10 mouse cellular contexts compared by ENCODE assay signal in the genomic region with DNA sequence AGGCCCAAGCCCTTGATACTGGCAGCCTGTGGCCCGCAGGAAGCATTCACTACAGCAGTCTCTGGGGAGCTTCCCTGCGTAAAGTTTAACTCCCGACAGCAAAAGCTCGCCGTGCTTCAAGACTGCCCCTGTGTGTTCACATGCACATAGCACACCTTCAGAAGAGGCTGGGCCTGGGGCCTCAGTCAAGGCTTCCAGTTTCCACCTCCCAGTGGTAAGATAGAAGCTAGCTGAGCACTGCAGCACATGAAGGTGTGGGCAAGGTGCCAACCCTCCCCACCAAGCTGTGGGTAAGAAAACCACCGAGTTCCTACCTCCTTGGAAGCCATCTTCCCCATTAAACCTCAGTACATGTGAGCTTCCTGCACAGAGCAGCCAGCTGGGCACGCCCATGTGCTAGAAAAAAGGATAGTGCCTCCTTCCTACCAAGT. TPM values are rescaled to one million over a fixed set of nuclear protein-coding genes. Genes with fewer than 3 reads are reported as not detected.
DNase-seq lines count a peak whose midpoint lies in the region; ATAC-seq and TF ChIP-seq lines count a peak whose summit lies in the region.
"Had no signal": no experiment of that assay in that cellular context is flagged by ENCODE, and none has a peak within 500 bp of the region (broad histone marks: within the 10 kb centered on the region; RNA-seq: fewer than 3 reads in every experiment).

No protein-coding gene starts in this region.

- ATAC-seq in forebrain, embryonic 14.5 days: no peak
- no peak for ATAC-seq in forebrain, embryonic 16.5 days
- ATAC-seq in midbrain, embryonic 14.5 days (ENCODE audit: low FRiP score, low TSS enrichment): no peak
- ATAC-seq in midbrain, embryonic 13.5 days: no peak
- ATAC-seq in megakaryocyte progenitor cell, adult 5-6 weeks (replicated peaks; ENCODE audit: poor library complexity): peak; percentile 64

- peak; percentile 37; the same call in 1 of the 2 replicates for TF ChIP-seq CTCF in embryonic fibroblast, embryonic 13.5 days (IDR thresholded peaks at IDR 0.05; ENCODE audit: borderline replicate concordance, insufficient read depth, low read length)

- H3K36me3 ChIP-seq in forebrain, embryonic 14.5 days (ENCODE audit: control insufficient read depth, insufficient read depth, low read length): peaks cover 77% of the 10 kb centered on the region
- peaks cover 17% of the 10 kb centered on the region for H3K36me3 ChIP-seq in forebrain, embryonic 16.5 days (ENCODE audit: control insufficient read depth, insufficient read depth)
- H3K36me3 ChIP-seq in midbrain, embryonic 14.5 days (ENCODE audit: control insufficient read depth, insufficient read depth, low read length): peaks cover 76% of the 10 kb centered on the region
- H3K36me3 ChIP-seq in midbrain, embryonic 13.5 days: peaks cover 81% of the 10 kb centered on the region

- no peak overlapping the region for H3K4me3 ChIP-seq in forebrain, embryonic 14.5 days (ENCODE audit: low read depth, low read length)
- no peak overlapping the region for H3K4me3 ChIP-seq in forebrain, embryonic 16.5 days (replicated peaks; ENCODE audit: low read length)
- no peak overlapping the region for H3K4me3 ChIP-seq in midbrain, embryonic 14.5 days (replicated peaks; ENCODE audit: low read depth, low read length)
- H3K4me3 ChIP-seq in midbrain, embryonic 13.5 days (replicated peaks): no peak overlapping the region
- H3K4me3 ChIP-seq in embryonic fibroblast, embryonic 13.5 days (ENCODE audit: insufficient read depth, low read length): no peak overlapping the region
- H3K4me3 ChIP-seq: heart, embryonic 13.5 days; neural tube, embryonic 13.5 days had no signal

- no peaks in the 10 kb centered on the region for H3K27me3 ChIP-seq in forebrain, embryonic 14.5 days (replicated peaks; ENCODE audit: control insufficient read depth, insufficient read depth, low read length)
- no peaks in the 10 kb centered on the region for H3K27me3 ChIP-seq in forebrain, embryonic 16.5 days (replicated peaks; ENCODE audit: control insufficient read depth, insufficient read depth, low read length)
- no peaks in the 10 kb centered on the region for H3K27me3 ChIP-seq in midbrain, embryonic 14.5 days (ENCODE audit: control insufficient read depth, insufficient read depth, low read length)
- no peaks in the 10 kb centered on the region for H3K27me3 ChIP-seq in midbrain, embryonic 13.5 days
- H3K27me3 ChIP-seq: heart, embryonic 13.5 days; neural tube, embryonic 13.5 days had no signal

- TF ChIP-seq POLR2A in embryonic fibroblast, embryonic 13.5 days (IDR thresholded peaks at IDR 0.05; ENCODE audit: low read depth, low read length): no peak

- WGBS in forebrain, embryonic 14.5 days: 71% methylated on average over 7 of the region's 7 CpGs
- WGBS in forebrain, embryonic 16.5 days: 60% methylated on average over 7 of the region's 7 CpGs
- 65% methylated on average over 7 of the region's 7 CpGs for WGBS in midbrain, embryonic 14.5 days
- 73% methylated on average over 7 of the region's 7 CpGs for WGBS in midbrain, embryonic 13.5 days

- no peak overlapping the region for H3K4me2 ChIP-seq in forebrain, embryonic 14.5 days (ENCODE audit: low read length)
- no peak overlapping the region for H3K4me2 ChIP-seq in forebrain, embryonic 16.5 days (ENCODE audit: low read length)
- H3K4me2 ChIP-seq in midbrain, embryonic 14.5 days (ENCODE audit: low read length): no peak overlapping the region
- H3K4me2 ChIP-seq in midbrain, embryonic 13.5 days (replicated peaks): no peak overlapping the region
- H3K4me2 ChIP-seq: heart, embryonic 13.5 days; neural tube, embryonic 13.5 days had no signal

- H3K9me3 ChIP-seq in forebrain, embryonic 14.5 days (replicated peaks; ENCODE audit: control insufficient read depth, low read length): no peaks in the 10 kb centered on the region
- no peaks in the 10 kb centered on the region for H3K9me3 ChIP-seq in forebrain, embryonic 16.5 days (ENCODE audit: control insufficient read depth, low read length)
- H3K9me3 ChIP-seq in midbrain, embryonic 14.5 days (ENCODE audit: control insufficient read depth, low read length): no peaks in the 10 kb centered on the region
- no peaks in the 10 kb centered on the region for H3K9me3 ChIP-seq in midbrain, embryonic 13.5 days
- H3K9me3 ChIP-seq: heart, embryonic 13.5 days; neural tube, embryonic 13.5 days had no signal

- H3K9ac ChIP-seq in forebrain, embryonic 14.5 days (ENCODE audit: low read length): no peak overlapping the region
- no peak overlapping the region for H3K9ac ChIP-seq in forebrain, embryonic 16.5 days (replicated peaks; ENCODE audit: low read depth, low read length)
- no peak overlapping the region for H3K9ac ChIP-seq in midbrain, embryonic 14.5 days (replicated peaks; ENCODE audit: low read length)
- no peak overlapping the region for H3K9ac ChIP-seq in midbrain, embryonic 13.5 days (replicated peaks)
- H3K9ac ChIP-seq: heart, embryonic 13.5 days; neural tube, embryonic 13.5 days had no signal

- no peak overlapping the region for H3K27ac ChIP-seq in forebrain, embryonic 14.5 days (ENCODE audit: low read depth, low read length)
- no peak overlapping the region for H3K27ac ChIP-seq in forebrain, embryonic 16.5 days (ENCODE audit: low read length)
- H3K27ac ChIP-seq in midbrain, embryonic 14.5 days (replicated peaks; ENCODE audit: low read depth, low read length): no peak overlapping the region
- H3K27ac ChIP-seq in midbrain, embryonic 13.5 days: no peak overlapping the region
- H3K27ac ChIP-seq in embryonic fibroblast, embryonic 13.5 days (ENCODE audit: insufficient read depth, low read length): no peak overlapping the region
- H3K27ac ChIP-seq: heart, embryonic 13.5 days; neural tube, embryonic 13.5 days had no signal

- DNase-seq in forebrain, embryonic 14.5 days (ENCODE audit: low spot score): peak; percentile 23
- DNase-seq in midbrain, embryonic 14.5 days: peak; percentile 40
- peak; percentile 71 for DNase-seq in thymus, postnatal 25 days
- no peak for DNase-seq in adrenal gland, adult 8-10 months

- H3K4me1 ChIP-seq in forebrain, embryonic 14.5 days (ENCODE audit: control insufficient read depth, insufficient read depth, low read length): no peaks in the 10 kb centered on the region
- no peaks in the 10 kb centered on the region for H3K4me1 ChIP-seq in forebrain, embryonic 16.5 days (replicated peaks; ENCODE audit: control insufficient read depth, insufficient read depth, low read length)
- no peaks in the 10 kb centered on the region for H3K4me1 ChIP-seq in midbrain, embryonic 14.5 days (ENCODE audit: control insufficient read depth, insufficient read depth, low read length)
- H3K4me1 ChIP-seq in midbrain, embryonic 13.5 days (replicated peaks): no peaks in the 10 kb centered on the region
- peaks cover 11% of the 10 kb centered on the region for H3K4me1 ChIP-seq in embryonic fibroblast, embryonic 13.5 days (ENCODE audit: control insufficient read depth, insufficient read depth, low read length)

RNA-seq across cellular contexts. Expression of gene Jmjd4, which starts 24.2 kb away (rescaled TPM):
- polyA plus RNA-seq in forebrain, embryonic 14.5 days (2014; fragmentation: Nextera tagmentation; extraction: Ambion mirVana): 12.0 and 12.4 TPM in 2 replicates
- polyA plus RNA-seq in forebrain, embryonic 16.5 days (2015; fragmentation: Nextera tagmentation; extraction: Ambion mirVana): 11.8 and 14.1 TPM in 2 replicates
- 15.4 and 16.6 TPM in 2 replicates for polyA plus RNA-seq in midbrain, embryonic 14.5 days (2014; fragmentation: Nextera tagmentation; extraction: Ambion mirVana)
- 14.3 TPM in 2 replicates for polyA plus RNA-seq in midbrain, embryonic 13.5 days (2015; fragmentation: Nextera tagmentation; extraction: Ambion mirVana)
- polyA plus RNA-seq in embryonic fibroblast, embryonic 13.5 days (2011; ENCODE audit: insufficient read length, low read depth, missing spikeins): 7.2 and 9.1 TPM in 2 replicates
- 4.8 and 5.5 TPM in 2 replicates for total RNA-seq in megakaryocyte progenitor cell, adult 5-6 weeks (2015)
- total RNA-seq in megakaryocyte progenitor cell, adult 5-6 weeks (2017): 6.4 TPM in 2 replicates
- total RNA-seq in adrenal gland, adult 8-10 months (2022): 10 to 100 TPM; 10.4 to 12.1 (median 11.1) TPM

RNA-seq across cellular contexts. Expression of gene Snap47, which starts 25.3 kb away (rescaled TPM):
- 428 and 481 TPM in 2 replicates for polyA plus RNA-seq in forebrain, embryonic 14.5 days (2014; fragmentation: Nextera tagmentation; extraction: Ambion mirVana)
- 418 and 445 TPM in 2 replicates for polyA plus RNA-seq in forebrain, embryonic 16.5 days (2015; fragmentation: Nextera tagmentation; extraction: Ambion mirVana)
- 525 and 579 TPM in 2 replicates for polyA plus RNA-seq in midbrain, embryonic 14.5 days (2014; fragmentation: Nextera tagmentation; extraction: Ambion mirVana)
- 352 and 380 TPM in 2 replicates for polyA plus RNA-seq in midbrain, embryonic 13.5 days (2015; fragmentation: Nextera tagmentation; extraction: Ambion mirVana)
- polyA plus RNA-seq in embryonic fibroblast, embryonic 13.5 days (2011; ENCODE audit: insufficient read length, low read depth, missing spikeins): 90.8 and 91.0 TPM in 2 replicates
- total RNA-seq in megakaryocyte progenitor cell, adult 5-6 weeks (2015): 4.9 and 7.0 TPM in 2 replicates
- total RNA-seq in megakaryocyte progenitor cell, adult 5-6 weeks (2017): 6.2 and 7.8 TPM in 2 replicates
- total RNA-seq in adrenal gland, adult 8-10 months (2022): 100 to 1,000 TPM; 106 to 112 (median 108) TPM

RNA-seq across cellular contexts. Expression of gene Zfp867, which starts 46.6 kb away (rescaled TPM):
- 17.5 and 19.8 TPM in 2 replicates for polyA plus RNA-seq in forebrain, embryonic 14.5 days (2014; fragmentation: Nextera tagmentation; extraction: Ambion mirVana)
- 15.3 and 17.6 TPM in 2 replicates for polyA plus RNA-seq in forebrain, embryonic 16.5 days (2015; fragmentation: Nextera tagmentation; extraction: Ambion mirVana)
- polyA plus RNA-seq in midbrain, embryonic 14.5 days (2014; fragmentation: Nextera tagmentation; extraction: Ambion mirVana): 16.8 and 18.3 TPM in 2 replicates
- polyA plus RNA-seq in midbrain, embryonic 13.5 days (2015; fragmentation: Nextera tagmentation; extraction: Ambion mirVana): 14.7 and 15.0 TPM in 2 replicates
- polyA plus RNA-seq in embryonic fibroblast, embryonic 13.5 days (2011; ENCODE audit: insufficient read length, low read depth, missing spikeins): 4.4 and 6.1 TPM in 2 replicates
- total RNA-seq in megakaryocyte progenitor cell, adult 5-6 weeks (2015): 1.8 and 1.9 TPM in 2 replicates
- total RNA-seq in megakaryocyte progenitor cell, adult 5-6 weeks (2017): 0.58 and 2.7 TPM in 2 replicates
- total RNA-seq in adrenal gland, adult 8-10 months (2022): 1 to 10 TPM; 5.1 to 9.7 (median 7.3) TPM

RNA-seq across cellular contexts. Expression of gene Prss38, which starts 50.2 kb away (rescaled TPM):
- polyA plus RNA-seq in forebrain, embryonic 14.5 days (2014; fragmentation: Nextera tagmentation; extraction: Ambion mirVana): not detected in 2 replicates
- not detected in 2 replicates for polyA plus RNA-seq in forebrain, embryonic 16.5 days (2015; fragmentation: Nextera tagmentation; extraction: Ambion mirVana)
- 0.17 TPM in 1 of 2 replicates, not detected in the other for polyA plus RNA-seq in midbrain, embryonic 14.5 days (2014; fragmentation: Nextera tagmentation; extraction: Ambion mirVana)
- not detected in 2 replicates for polyA plus RNA-seq in midbrain, embryonic 13.5 days (2015; fragmentation: Nextera tagmentation; extraction: Ambion mirVana)
- not detected in 2 replicates for polyA plus RNA-seq in embryonic fibroblast, embryonic 13.5 days (2011; ENCODE audit: insufficient read length, low read depth, missing spikeins)
- not detected in 2 replicates for total RNA-seq in megakaryocyte progenitor cell, adult 5-6 weeks (2015)
- total RNA-seq in megakaryocyte progenitor cell, adult 5-6 weeks (2017): not detected in 2 replicates
- total RNA-seq in adrenal gland, adult 8-10 months (2022): not detected
- polyA plus RNA-seq: heart, embryonic 13.5 days; neural tube, embryonic 13.5 days had no signal
